Mouse (Mus musculus) activated CD4-positive, CD25-positive, alpha-beta regulatory T cell (primary cell): ENCODE data around the gene Gm8251. TPM values are rescaled to one million over a fixed set of nuclear protein-coding genes. Genes with fewer than 3 reads are reported as not detected.

Experiments used
- polyA plus RNA-seq, 2 experiments: library from polyadenylated mRNA; unstranded; fragments of 100-300 nt; shearing (Covaris generic); gene quantifications; one replicate each; pipeline ENCODE4 v1.2.1; 2017

The Gm8251 gene
- under 1 TPM in 1 of 2 experiments, not detected in 1; 0.36 TPM for polyA plus RNA-seq

GRCm38 (mm10) chr1:44061836-44062235 is at the start of gene Gm8251:
Gene Gm8251 (minus strand): TSS chr1:44061936.

GRCm38 (mm10) chr1:44102259-44102717 is 40.6 kb upstream of the Gm8251 start, which contains the start of gene Tex30:
Gene Tex30 (minus strand): TSS chr1:44102441.

GRCm38 (mm10) chr1:44019934-44020333 is 41.8 kb downstream of the Gm8251 start, which contains the start of gene Mettl21c:
Gene Mettl21c (minus strand): TSS chr1:44020034.

Other genes starting within 250 kb of the Gm8251 start
- gene Uxs1, start 234.1 kb downstream of the Gm8251 start, polyA plus RNA-seq: 10 to 100 TPM; 17.7 to 23.9 TPM
- gene Tpp2, start 128.3 kb downstream of the Gm8251 start, polyA plus RNA-seq: 100 to 1,000 TPM; 117 to 183 TPM
- under 1 TPM in 1 of 2 experiments, not detected in 1; 0.57 TPM for gene Mettl21c, start 41.9 kb downstream of the Gm8251 start, polyA plus RNA-seq
- 10 to 100 TPM; 40.8 to 48.8 TPM for gene Tex30, start 40.5 kb upstream of the Gm8251 start, polyA plus RNA-seq
- gene Kdelc1, start 56.9 kb upstream of the Gm8251 start, polyA plus RNA-seq: 10 to 100 TPM in 1 of 2 experiments, 1 to 10 TPM in 1; 8.5 to 13.4 TPM
- gene Bivm, start 57.0 kb upstream of the Gm8251 start, polyA plus RNA-seq: 10 to 100 TPM in 1 of 2 experiments, 1 to 10 TPM in 1; 6.4 to 10.1 TPM
- gene Ercc5, start 85.8 kb upstream of the Gm8251 start, polyA plus RNA-seq: 10 to 100 TPM; 20.9 to 21.0 TPM
- not detected for gene Mettl21e, start 157.0 kb upstream of the Gm8251 start, polyA plus RNA-seq